Mouse (Mus musculus): Measurements from ENCODE around the gene Sulf2. TPM values are rescaled to one million over a fixed set of nuclear protein-coding genes. Genes with fewer than 3 reads are reported as not detected.

Gene Sulf2
- total and polyA plus RNA-seq, 2 experiments from 2014 or later = 54.8 to 86.5 TPM

GRCm38 (mm10) chr2:166080967-166081750 is 74.3 kb downstream of the Sulf2 start:
- Histone ChIP-seq H3K9me3 (replicated peaks; ENCODE audit: control insufficient read depth, low read length) (no peaks in the 10 kb centered on the region), H3K4me1 (ENCODE audit: control insufficient read depth, insufficient read depth) (peaks cover 24% of the 10 kb centered on the region), H3K36me3 (replicated peaks; ENCODE audit: control insufficient read depth, insufficient read depth, low read length) (peaks cover 29% of the 10 kb centered on the region), H3K27ac (ENCODE audit: low read depth) (peak overlapping the region; percentile 99), H3K27me3 (ENCODE audit: control insufficient read depth, insufficient read depth, low read length) (no peaks in the 10 kb centered on the region), H3K4me3 (ENCODE audit: low read depth, low read length) (peak overlapping the region; percentile 43), H3K9ac (replicated peaks; ENCODE audit: low read depth, low read length) (peak overlapping the region; percentile 57; the same call in 1 of the 2 replicates), H3K4me2 (ENCODE audit: low read depth, low read length) (peak overlapping the region; percentile 66)
- peak; percentile 87 for ATAC-seq (ENCODE audit: insufficient read depth, low read depth)
- TF ChIP-seq EP300 (IDR thresholded peaks at IDR 0.05; ENCODE audit: low read depth) (peak; percentile 73), CTCF (IDR thresholded peaks at IDR 0.05; ENCODE audit: low read depth) (no peak)
- 47% methylated on average over 21 of the region's 21 CpGs for WGBS
- DNase-seq (ENCODE audit: low spot score) = peak; percentile 93

- peak overlapping the region; percentile 99 for H3K27ac ChIP-seq (ENCODE audit: low read depth)
- TF ChIP-seq CTCF (IDR thresholded peaks at IDR 0.05; ENCODE audit: low read depth) = no peak
- H3K4me2 ChIP-seq (ENCODE audit: low read depth, low read length) = peak overlapping the region; percentile 66
- H3K27me3 ChIP-seq (ENCODE audit: control insufficient read depth, insufficient read depth, low read length) = no peaks in the 10 kb centered on the region
- no peaks in the 10 kb centered on the region for H3K9me3 ChIP-seq (replicated peaks; ENCODE audit: control insufficient read depth, low read length)
- whole genome bisulfite sequencing = 31% methylated on average over 17 of the region's 17 CpGs
- peak; percentile 88 for DNase-seq (ENCODE audit: low spot score)
- H3K36me3 ChIP-seq (replicated peaks; ENCODE audit: control insufficient read depth, insufficient read depth, low read length) = peaks cover 30% of the 10 kb centered on the region
- peak; percentile 91 for ATAC-seq (ENCODE audit: insufficient read depth, low read depth)
- H3K4me1 ChIP-seq (ENCODE audit: control insufficient read depth, insufficient read depth) = peaks cover 26% of the 10 kb centered on the region
- peak overlapping the region; percentile 43 for H3K4me3 ChIP-seq (ENCODE audit: low read depth, low read length)
- H3K9ac ChIP-seq (replicated peaks; ENCODE audit: low read depth, low read length) = peak overlapping the region; percentile 57; the same call in 1 of the 2 replicates
These were observed 75.2 kb downstream of the Sulf2 start for GRCm38 (mm10) chr2:166079961-166080885.

- no peak overlapping the region for H3K9ac ChIP-seq (replicated peaks; ENCODE audit: low read depth, low read length)
- H3K27me3 ChIP-seq (ENCODE audit: control insufficient read depth, insufficient read depth, low read length) = no peaks in the 10 kb centered on the region
- H3K9me3 ChIP-seq (replicated peaks; ENCODE audit: control insufficient read depth, low read length) = no peaks in the 10 kb centered on the region
- TF ChIP-seq CTCF (IDR thresholded peaks at IDR 0.05; ENCODE audit: low read depth) = no peak
- no peak overlapping the region for H3K4me2 ChIP-seq (ENCODE audit: low read depth, low read length)
- peaks cover 38% of the 10 kb centered on the region for H3K36me3 ChIP-seq (replicated peaks; ENCODE audit: control insufficient read depth, insufficient read depth, low read length)
- no peak overlapping the region for H3K4me3 ChIP-seq (ENCODE audit: low read depth, low read length)
- H3K4me1 ChIP-seq (ENCODE audit: control insufficient read depth, insufficient read depth) = peaks cover 26% of the 10 kb centered on the region
- ATAC-seq (ENCODE audit: insufficient read depth, low read depth) = no peak
- no peak for DNase-seq (ENCODE audit: low spot score)
- no peak overlapping the region for H3K27ac ChIP-seq (ENCODE audit: low read depth)
- 88% methylated on average over 14 of the region's 14 CpGs for WGBS
These were observed 76.2 kb downstream of the Sulf2 start for GRCm38 (mm10) chr2:166079231-166079630.

GRCm38 (mm10) chr2:166077371-166077770 is 78.1 kb downstream of the Sulf2 start:
- 71% methylated on average over 9 of the region's 9 CpGs for WGBS
- TF ChIP-seq CTCF (IDR thresholded peaks at IDR 0.05; ENCODE audit: low read depth) = no peak
- no peak for TF ChIP-seq EP300 (IDR thresholded peaks at IDR 0.05; ENCODE audit: low read depth)
- H3K27ac ChIP-seq (ENCODE audit: low read depth) = no peak overlapping the region
- no peak for ATAC-seq (ENCODE audit: insufficient read depth, low read depth)
- H3K27me3 ChIP-seq (ENCODE audit: control insufficient read depth, insufficient read depth, low read length) = no peaks in the 10 kb centered on the region
- no peak overlapping the region for H3K4me2 ChIP-seq (ENCODE audit: low read depth, low read length)
- H3K36me3 ChIP-seq (replicated peaks; ENCODE audit: control insufficient read depth, insufficient read depth, low read length) = peaks cover 56% of the 10 kb centered on the region
- DNase-seq (ENCODE audit: low spot score) = no peak
- peaks cover 26% of the 10 kb centered on the region for H3K4me1 ChIP-seq (ENCODE audit: control insufficient read depth, insufficient read depth)
- H3K9ac ChIP-seq (replicated peaks; ENCODE audit: low read depth, low read length) = no peak overlapping the region
- no peak overlapping the region for H3K4me3 ChIP-seq (ENCODE audit: low read depth, low read length)
- no peaks in the 10 kb centered on the region for H3K9me3 ChIP-seq (replicated peaks; ENCODE audit: control insufficient read depth, low read length)

DNA sequence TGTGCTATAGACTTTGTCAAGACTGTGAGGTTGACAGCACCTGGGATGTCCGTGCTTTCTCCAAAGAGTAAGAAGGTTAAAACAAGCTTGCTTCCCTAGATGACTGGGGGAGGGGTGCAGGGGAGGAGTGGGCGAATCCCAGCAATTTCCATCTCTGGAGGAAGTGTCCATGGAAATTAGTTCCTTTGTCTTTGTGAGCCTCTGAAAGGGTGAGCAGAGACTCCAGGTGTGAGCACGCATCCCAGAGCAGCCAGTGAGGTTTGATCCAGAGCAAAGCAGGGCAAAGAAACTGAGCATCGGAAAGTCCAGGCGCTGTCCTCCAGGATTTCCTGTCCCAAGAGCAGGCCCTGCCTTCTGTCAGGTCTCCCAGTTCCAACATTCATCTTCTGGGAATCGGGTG is 81.1 kb downstream of the Sulf2 start:
- TF ChIP-seq EP300 (IDR thresholded peaks at IDR 0.05; ENCODE audit: low read depth) (no peak), CTCF (IDR thresholded peaks at IDR 0.05; ENCODE audit: low read depth) (no peak)
- Histone ChIP-seq H3K9ac (replicated peaks; ENCODE audit: low read depth, low read length) (no peak overlapping the region), H3K27me3 (ENCODE audit: control insufficient read depth, insufficient read depth, low read length) (no peaks in the 10 kb centered on the region), H3K4me3 (ENCODE audit: low read depth, low read length) (no peak overlapping the region), H3K9me3 (replicated peaks; ENCODE audit: control insufficient read depth, low read length) (no peaks in the 10 kb centered on the region), H3K36me3 (replicated peaks; ENCODE audit: control insufficient read depth, insufficient read depth, low read length) (peaks cover 72% of the 10 kb centered on the region), H3K4me2 (ENCODE audit: low read depth, low read length) (no peak overlapping the region), H3K27ac (ENCODE audit: low read depth) (no peak overlapping the region), H3K4me1 (ENCODE audit: control insufficient read depth, insufficient read depth) (peaks cover 4% of the 10 kb centered on the region; the same call in 1 of the 2 replicates)
- ATAC-seq (ENCODE audit: insufficient read depth, low read depth) (no peak), DNase-seq (ENCODE audit: low spot score) (no peak)
- WGBS = 68% methylated on average over 6 of the region's 6 CpGs
